Mouse (Mus musculus): ENCODE data around the gene Pofut1.

DNA sequence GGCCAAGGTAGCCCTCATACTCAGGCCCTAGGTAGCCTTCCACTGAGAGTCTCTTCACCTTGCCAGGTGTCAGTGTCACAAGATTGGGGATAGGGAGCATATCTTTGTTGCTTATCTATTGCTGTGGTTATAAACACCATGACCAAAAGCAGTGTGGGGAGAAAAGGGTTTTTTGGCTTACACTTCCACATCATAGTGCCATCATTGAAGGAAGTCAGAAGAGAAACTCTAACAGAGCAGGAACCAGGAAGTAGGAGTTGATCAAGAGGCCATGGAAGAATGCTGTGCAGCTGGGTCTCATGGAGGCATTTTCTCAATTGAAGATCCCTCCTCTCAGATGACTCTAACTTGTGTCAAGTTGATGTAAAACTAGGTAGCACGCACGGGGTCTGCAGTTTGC is 33.2 kb upstream of the Pofut1 start:
- no peak for TF ChIP-seq CTCF (IDR thresholded peaks at IDR 0.05; ENCODE audit: insufficient read depth, low read length)
- no peak for TF ChIP-seq POLR2A (IDR thresholded peaks at IDR 0.05; ENCODE audit: borderline replicate concordance, extremely low read depth, low read depth, low read length)

All from lung, adult 2 months (tissue).